Mouse (Mus musculus): ENCODE results near the gene Dnm3.

- TF ChIP-seq CTCF (IDR thresholded peaks at IDR 0.05) (no peak), POLR2A (IDR thresholded peaks at IDR 0.05; ENCODE audit: insufficient read depth, low read depth, low read length) (no peak)
Observed at GRCm38 (mm10) chr1:161957964-161958950, 519.6 kb downstream of the Dnm3 start.

Measured in heart, adult 2 months (tissue).